Comparison of ENCODE assay signal across 8 mouse cellular contexts in genomic region chr6:121111448-121112055, GRCm38 (mm10). TPM values are rescaled to one million over a fixed set of nuclear protein-coding genes. Genes with fewer than 3 reads are reported as not detected.
DNase-seq lines count a peak whose midpoint lies in the region; ATAC-seq lines count a peak whose summit lies in the region.

No protein-coding gene starts in this region.

- peaks cover 45% of the 10 kb centered on the region for H3K4me1 ChIP-seq in forebrain, embryonic 10.5 days
- H3K4me1 ChIP-seq in forebrain, embryonic 15.5 days: peaks cover 25% of the 10 kb centered on the region
- H3K4me1 ChIP-seq in midbrain, embryonic 15.5 days: peaks cover 40% of the 10 kb centered on the region
- H3K4me1 ChIP-seq in midbrain, embryonic 13.5 days (replicated peaks): peaks cover 44% of the 10 kb centered on the region
- peaks cover 5% of the 10 kb centered on the region; the same call in 1 of the 2 replicates for H3K4me1 ChIP-seq in stomach, embryonic 14.5 days (ENCODE audit: control insufficient read depth, insufficient read depth, low read length)

- no peak for DNase-seq in forebrain, embryonic 10.5 days (ENCODE audit: extremely low spot score, low spot score)
- peak; percentile 55 for DNase-seq in heart, postnatal 4 days
- no peak for DNase-seq in adrenal gland, adult 8-10 months

- no peak overlapping the region for H3K9ac ChIP-seq in forebrain, embryonic 15.5 days (replicated peaks)
- H3K9ac ChIP-seq in midbrain, embryonic 15.5 days: no peak overlapping the region
- H3K9ac ChIP-seq in midbrain, embryonic 13.5 days (replicated peaks): no peak overlapping the region
- H3K9ac ChIP-seq in stomach, embryonic 14.5 days (replicated peaks; ENCODE audit: low read depth, low read length): no peak overlapping the region

- peaks cover 9% of the 10 kb centered on the region for H3K36me3 ChIP-seq in forebrain, embryonic 10.5 days (replicated peaks)
- H3K36me3 ChIP-seq in forebrain, embryonic 15.5 days: no peaks in the 10 kb centered on the region
- no peaks in the 10 kb centered on the region for H3K36me3 ChIP-seq in midbrain, embryonic 15.5 days (replicated peaks)
- peaks cover 8% of the 10 kb centered on the region; the same call in 1 of the 2 replicates for H3K36me3 ChIP-seq in midbrain, embryonic 13.5 days
- H3K36me3 ChIP-seq in stomach, embryonic 14.5 days (ENCODE audit: control insufficient read depth, insufficient read depth, low read length): no peaks in the 10 kb centered on the region

- peak overlapping the region; percentile 100; the same call in 1 of the 2 replicates for H3K27ac ChIP-seq in forebrain, embryonic 10.5 days
- no peak overlapping the region for H3K27ac ChIP-seq in forebrain, embryonic 15.5 days (replicated peaks)
- H3K27ac ChIP-seq in midbrain, embryonic 15.5 days: peak overlapping the region; percentile 8; the same call in 1 of the 2 replicates
- H3K27ac ChIP-seq in midbrain, embryonic 13.5 days: no peak overlapping the region
- H3K27ac ChIP-seq in stomach, embryonic 14.5 days (ENCODE audit: low read length): peak overlapping the region; percentile 7; the same call in 1 of the 2 replicates

- H3K4me2 ChIP-seq in forebrain, embryonic 15.5 days (replicated peaks): no peak overlapping the region
- H3K4me2 ChIP-seq in midbrain, embryonic 15.5 days: no peak overlapping the region
- no peak overlapping the region for H3K4me2 ChIP-seq in midbrain, embryonic 13.5 days (replicated peaks)
- no peak overlapping the region for H3K4me2 ChIP-seq in stomach, embryonic 14.5 days (replicated peaks; ENCODE audit: low read depth, low read length)

- 68% methylated on average over 10 of the region's 10 CpGs for WGBS in forebrain, embryonic 10.5 days
- WGBS in forebrain, embryonic 15.5 days: 68% methylated on average over 10 of the region's 10 CpGs
- WGBS in midbrain, embryonic 15.5 days: 66% methylated on average over 10 of the region's 10 CpGs
- 65% methylated on average over 10 of the region's 10 CpGs for WGBS in midbrain, embryonic 13.5 days
- WGBS in stomach, embryonic 14.5 days: 35% methylated on average over 10 of the region's 10 CpGs

- H3K4me3 ChIP-seq in forebrain, embryonic 10.5 days: no peak overlapping the region
- H3K4me3 ChIP-seq in forebrain, embryonic 15.5 days: no peak overlapping the region
- H3K4me3 ChIP-seq in midbrain, embryonic 15.5 days: no peak overlapping the region
- H3K4me3 ChIP-seq in midbrain, embryonic 13.5 days (replicated peaks): no peak overlapping the region
- no peak overlapping the region for H3K4me3 ChIP-seq in stomach, embryonic 14.5 days (ENCODE audit: low read depth, low read length)

- ATAC-seq in forebrain, embryonic 15.5 days (replicated peaks): no peak
- no peak for ATAC-seq in midbrain, embryonic 15.5 days (replicated peaks)
- ATAC-seq in midbrain, embryonic 13.5 days: no peak
- ATAC-seq in stomach, embryonic 14.5 days (ENCODE audit: insufficient number of reproducible peaks, insufficient read depth, low FRiP score, low read depth): no peak
- no peak for ATAC-seq in CD4-positive, CD25-positive, alpha-beta regulatory T cell, adult 4 months

- H3K9me3 ChIP-seq in forebrain, embryonic 10.5 days: no peaks in the 10 kb centered on the region
- H3K9me3 ChIP-seq in forebrain, embryonic 15.5 days: no peaks in the 10 kb centered on the region
- no peaks in the 10 kb centered on the region for H3K9me3 ChIP-seq in midbrain, embryonic 15.5 days
- no peaks in the 10 kb centered on the region for H3K9me3 ChIP-seq in midbrain, embryonic 13.5 days
- no peaks in the 10 kb centered on the region for H3K9me3 ChIP-seq in stomach, embryonic 14.5 days (ENCODE audit: control insufficient read depth, low read depth, low read length)

- no peaks in the 10 kb centered on the region for H3K27me3 ChIP-seq in forebrain, embryonic 10.5 days (ENCODE audit: poor library complexity, severe bottlenecking)
- no peaks in the 10 kb centered on the region for H3K27me3 ChIP-seq in forebrain, embryonic 15.5 days
- H3K27me3 ChIP-seq in midbrain, embryonic 15.5 days (replicated peaks): no peaks in the 10 kb centered on the region
- H3K27me3 ChIP-seq in midbrain, embryonic 13.5 days: no peaks in the 10 kb centered on the region
- no peaks in the 10 kb centered on the region for H3K27me3 ChIP-seq in stomach, embryonic 14.5 days (ENCODE audit: control insufficient read depth, insufficient read depth, low read length)

RNA-seq across cellular contexts. Expression of gene Mical3, which starts 19.2 kb away (rescaled TPM):
- polyA plus RNA-seq in forebrain, embryonic 10.5 days (2016; fragmentation: Nextera tagmentation; extraction: Ambion mirVana): 8.4 and 9.0 TPM in 2 replicates
- 27.8 and 28.6 TPM in 2 replicates for polyA plus RNA-seq in forebrain, embryonic 15.5 days (2015; fragmentation: Nextera tagmentation; extraction: Ambion mirVana)
- 43.1 and 50.0 TPM in 2 replicates for polyA plus RNA-seq in midbrain, embryonic 15.5 days (2015; fragmentation: Nextera tagmentation; extraction: Ambion mirVana)
- 29.7 and 35.7 TPM in 2 replicates for polyA plus RNA-seq in midbrain, embryonic 13.5 days (2015; fragmentation: Nextera tagmentation; extraction: Ambion mirVana)
- total RNA-seq in heart, postnatal 4 days (2021): 100 to 1,000 TPM; 201 to 216 TPM
- 22.3 and 24.8 TPM in 2 replicates for polyA plus RNA-seq in stomach, embryonic 14.5 days (2014; fragmentation: Nextera tagmentation; extraction: Ambion mirVana)
- 10 to 100 TPM in 1 of 2 experiments, 1 to 10 TPM in 1; 9.9 to 11.8 TPM for polyA plus RNA-seq in CD4-positive, CD25-positive, alpha-beta regulatory T cell, adult 4 months (2017; shearing (Covaris generic))
- 10 to 100 TPM; 41.6 to 78.2 (median 55.4) TPM for total RNA-seq in adrenal gland, adult 8-10 months (2022)

Comparison
In these comparisons a context has a peak if more than half of its experiments do, and no peak if none do; other contexts are left out.
1. H3K27ac ChIP-seq: peak in forebrain, embryonic 10.5 days (single experiment), midbrain, embryonic 15.5 days (single experiment) and stomach, embryonic 14.5 days (single experiment); none in forebrain, embryonic 15.5 days (single experiment) and midbrain, embryonic 13.5 days (single experiment).